8 mouse cellular contexts compared by ENCODE assay signal in the genomic region with DNA sequence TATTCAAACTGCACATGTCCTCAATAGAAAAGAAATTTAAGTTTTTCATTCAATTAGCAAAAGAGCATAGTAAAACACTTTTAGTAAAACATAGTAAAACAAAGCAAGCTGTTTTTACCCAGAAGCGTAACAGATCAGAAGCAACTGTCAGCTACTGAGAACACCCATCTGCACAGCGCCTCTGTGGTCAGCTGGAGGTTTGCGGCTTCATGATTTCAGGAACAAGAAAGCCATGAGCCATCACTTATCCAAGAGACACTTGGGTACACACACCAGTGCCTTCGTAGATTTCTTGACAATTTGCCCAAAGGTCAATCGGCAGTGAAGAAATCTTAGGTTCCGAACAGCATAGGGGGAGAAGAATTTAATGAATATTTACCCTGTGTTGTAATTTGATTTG.
DNase-seq lines count a peak whose midpoint lies in the region; ATAC-seq and TF ChIP-seq lines count a peak whose summit lies in the region.

No protein-coding gene starts in this region.

- peak; percentile 43 for TF ChIP-seq CTCF in left cerebral cortex, adult 2 months (IDR thresholded peaks at IDR 0.05)

- WGBS in macrophage (ENCODE audit: missing documents) = 5% methylated on average over 6 of the region's 6 CpGs

- H3K4me3 ChIP-seq in left cerebral cortex, adult 2 months = no peak overlapping the region
- H3K4me3 ChIP-seq in macrophage (ENCODE audit: inconsistent target) = no peak overlapping the region

- peak; percentile 30 for DNase-seq in embryo, embryonic 10 days (ENCODE audit: low spot score)
- no peak for DNase-seq in embryo, embryonic 9.5 days (ENCODE audit: extremely low spot score)
- DNase-seq in left cerebral cortex, adult 2 months (ENCODE audit: extremely low spot score in 1 of 2, low spot score in 2 of 2) = no peak
- DNase-seq in left cerebral cortex, adult 9 months (ENCODE audit: low spot score in 2 of 2) = no peak
- DNase-seq in c-Kit-positive CD71-negative TER-119-negative erythroid progenitor cells, embryonic 14.5 days (ENCODE audit: low read depth) = peak; percentile 54
- DNase-seq in ovary, postnatal 10 days (ENCODE audit: low spot score) = no peak

- intact Hi-C loops in left cerebral cortex, adult 2 months (cut with DNase I) = no loop called here

- no peaks in the 10 kb centered on the region for H3K36me3 ChIP-seq in macrophage (ENCODE audit: inconsistent target)

- H3K79me2 ChIP-seq in macrophage (ENCODE audit: inconsistent target) = no peaks in the 10 kb centered on the region; the same call in 1 of the 2 replicates

- no peak overlapping the region for H3K27ac ChIP-seq in left cerebral cortex, adult 2 months
- peak overlapping the region; percentile 66 for H3K27ac ChIP-seq in macrophage

- ATAC-seq in erythroblast, adult 5-6 weeks (replicated peaks; ENCODE audit: low FRiP score, poor library complexity, severe bottlenecking) = no peak

Comparison
In these comparisons a context has a peak if more than half of its experiments do, and no peak if none do; other contexts are left out.
1. DNase-seq: peak in embryo, embryonic 10 days (single experiment) and c-Kit-positive CD71-negative TER-119-negative erythroid progenitor cells, embryonic 14.5 days (single experiment); none in embryo, embryonic 9.5 days (single experiment), left cerebral cortex, adult 2 months (0 of 2), left cerebral cortex, adult 9 months (0 of 2) and ovary, postnatal 10 days (single experiment).